Mouse (Mus musculus) 3134 (cell line): Measurements from ENCODE around the gene Nog.

ENCODE experiments used
- DNase-seq: peaks from one replicate; pipeline ENCODE4 v3.0.0-alpha.2; 2011; ENCODE audit warnings: low spot score; ENCODE audit not compliant: insufficient read length; ENCODE audit errors: extremely low read depth

The Nog gene

DNA sequence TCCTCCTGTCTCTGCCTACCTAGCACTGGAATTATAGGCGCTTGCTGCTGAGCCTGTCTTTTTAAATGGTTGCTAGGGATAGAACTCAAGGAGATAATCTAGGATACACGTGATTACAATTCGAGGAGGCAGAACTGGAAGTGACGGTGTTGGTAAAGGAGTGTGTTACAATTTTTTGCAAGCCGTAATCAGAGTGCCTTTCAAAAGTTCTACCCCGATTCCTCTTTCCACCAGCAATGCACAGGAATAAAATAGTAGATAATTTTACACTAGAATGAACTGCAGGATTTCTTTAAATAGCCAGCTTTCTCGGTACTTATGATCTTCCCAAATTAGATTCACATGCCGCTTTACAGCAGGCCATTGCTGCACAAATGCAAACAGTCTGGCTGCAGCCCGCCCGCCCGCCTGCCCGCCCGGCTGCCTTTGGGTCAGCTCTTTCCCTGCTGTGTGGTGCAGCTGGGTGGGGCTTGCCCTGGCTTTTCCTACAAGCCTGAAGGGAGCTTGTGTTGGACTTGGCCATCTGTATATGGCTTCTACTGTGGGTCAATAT, 32.2 kb downstream of the Nog start:
- no peak for DNase-seq

DNA sequence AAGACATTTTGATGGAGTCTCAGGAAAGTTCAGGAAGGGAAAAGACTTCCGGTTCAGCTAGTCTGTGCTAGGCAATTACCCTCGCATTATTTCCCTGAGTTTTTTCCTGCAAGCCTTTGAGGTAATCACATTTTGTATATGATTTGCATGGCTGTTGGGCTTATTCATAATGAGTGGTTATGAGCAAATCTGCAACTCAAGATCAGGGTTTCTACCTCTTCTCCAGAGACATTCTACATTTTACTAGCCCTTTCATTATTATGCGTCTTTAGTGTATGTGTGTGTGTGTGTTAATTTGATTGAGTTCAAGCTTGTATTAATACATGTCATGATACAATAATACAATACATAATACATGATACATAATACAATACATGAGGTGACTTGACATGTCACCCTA, 34.6 kb downstream of the Nog start:
- no peak for DNase-seq

GRCm38 (mm10) chr11:89265080-89265479, 37.1 kb downstream of the Nog start:
- no peak for DNase-seq

DNA sequence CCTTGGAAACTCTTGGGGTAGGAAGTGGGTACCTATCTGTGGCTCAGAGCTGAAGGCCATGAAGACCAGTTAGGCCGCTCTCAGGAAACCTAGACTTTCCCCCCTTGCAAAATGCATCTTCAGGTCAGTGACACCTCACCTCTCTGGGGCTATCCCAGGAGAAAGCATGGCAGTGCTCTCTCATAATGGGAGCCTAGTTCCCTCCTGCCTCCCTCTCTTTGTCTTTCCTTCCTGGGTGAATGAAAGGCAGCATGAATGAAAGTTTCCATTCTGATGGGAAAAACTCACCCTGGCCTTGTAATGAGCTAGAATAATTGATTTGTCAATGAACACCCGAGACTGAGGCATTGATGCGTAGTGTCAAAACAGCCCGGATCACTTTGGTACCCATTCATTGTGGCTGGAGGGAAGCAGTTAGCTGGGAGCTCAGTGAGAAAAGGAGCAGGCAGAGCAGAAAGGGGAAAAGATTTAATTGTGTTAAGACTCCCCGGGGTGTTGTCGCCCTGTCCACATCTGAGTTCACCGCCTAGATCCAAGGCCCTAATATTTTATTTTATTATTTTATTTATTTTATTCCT, 42.7 kb downstream of the Nog start:
- no peak for DNase-seq

DNA sequence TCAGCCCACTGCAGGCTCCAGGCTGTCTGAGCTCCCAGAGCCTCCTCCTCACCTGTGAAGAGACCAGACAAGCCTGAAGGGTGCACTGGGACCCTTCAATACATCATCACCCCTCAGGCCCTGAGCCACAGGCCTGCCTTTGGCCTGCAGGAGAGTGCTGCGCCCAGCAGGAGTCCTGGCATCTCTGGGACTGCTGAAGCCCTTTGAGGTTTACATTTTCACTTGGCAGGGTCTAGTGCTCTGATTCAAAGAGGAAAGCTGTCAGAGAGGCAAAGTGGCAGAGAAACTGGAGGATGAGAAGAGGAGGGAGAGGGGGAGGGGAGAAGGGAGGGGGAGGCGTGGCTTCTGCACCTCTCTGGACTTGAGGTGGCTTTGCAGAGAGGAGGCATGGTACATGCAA, 44.2 kb downstream of the Nog start:
- DNase-seq: no peak

DNA sequence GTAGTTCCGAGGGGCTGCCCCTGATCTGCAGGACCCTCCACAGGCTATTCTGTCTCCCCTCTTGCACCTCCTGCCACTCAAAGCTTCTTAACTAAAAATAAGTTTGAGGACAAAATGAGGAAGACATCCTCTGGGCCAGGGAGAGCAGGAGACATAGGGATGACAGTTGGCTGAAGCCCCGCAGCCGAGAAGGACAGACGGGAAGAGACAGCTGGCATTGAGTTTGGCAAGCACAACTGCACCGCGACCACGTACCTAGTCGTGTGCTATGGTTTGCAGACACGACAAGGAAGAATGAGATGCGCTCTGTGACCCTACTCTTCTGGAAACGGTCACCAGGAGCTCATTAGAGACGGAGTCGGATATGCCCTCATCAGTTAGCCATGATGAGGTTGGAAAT, 48.2 kb downstream of the Nog start:
- DNase-seq: no peak
